Mouse (Mus musculus): ENCODE data around the gene Phkg1. TPM values are rescaled to one million over a fixed set of nuclear protein-coding genes. Genes with fewer than 3 reads are reported as not detected.
A peak's percentile ranks its signal among the peaks of the same experiment; 100 is the strongest.
"Not testable (repeated sequence)": the region's sequence is repeated elsewhere in the genome, so short reads cannot be mapped to it uniquely, and the experiment has no call there.

Phkg1 gene
- polyA plus RNA-seq, 1 experiment from 2014 or later, result 0.20 TPM

DNA sequence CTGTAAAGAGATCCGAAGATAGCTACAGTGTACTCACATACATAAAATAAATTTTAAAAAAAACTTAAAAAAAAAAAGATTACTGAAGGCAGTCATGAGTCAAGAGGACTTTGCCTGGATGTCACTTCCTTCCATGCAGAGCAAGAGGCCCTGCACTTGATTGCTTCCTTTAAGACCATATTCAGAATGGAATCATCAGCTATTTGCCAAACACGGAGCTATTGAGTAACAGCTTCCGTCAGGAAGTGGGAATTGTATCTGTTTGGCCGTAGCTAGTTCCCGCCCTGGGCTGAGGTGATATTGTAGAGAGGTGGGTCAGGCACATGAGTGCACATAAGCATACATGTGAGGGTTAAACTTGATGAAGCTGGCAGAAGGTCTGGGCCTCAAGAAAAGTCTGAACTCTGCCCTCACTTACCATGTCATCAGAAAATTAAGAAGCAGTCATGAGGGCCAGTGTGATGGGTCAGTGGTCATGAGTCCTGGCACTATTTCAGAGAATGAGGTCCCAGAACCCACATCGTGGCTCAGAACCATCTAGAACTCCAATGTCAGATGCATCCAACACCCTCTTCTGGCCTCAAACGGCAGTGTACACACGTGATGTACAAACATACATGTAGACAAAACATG lies 26.6 kb upstream of the Phkg1 start:
- H3K4me2 ChIP-seq, result no peak overlapping the region
- no peaks in the 10 kb centered on the region for H3K9me3 ChIP-seq (replicated peaks)
- WGBS (ENCODE audit: insufficient replicate concordance), result 59% methylated on average over 8 of the region's 8 CpGs
- H3K4me1 ChIP-seq (replicated peaks), result peaks cover 2% of the 10 kb centered on the region; the same call in 1 of the 2 replicates
- no peaks in the 10 kb centered on the region for H3K36me3 ChIP-seq (replicated peaks)
- H3K27me3 ChIP-seq, result no peaks in the 10 kb centered on the region
- H3K4me3 ChIP-seq (replicated peaks), result no peak overlapping the region
- H3K27ac ChIP-seq (replicated peaks), result no peak overlapping the region
- no peak for ATAC-seq (ENCODE audit: insufficient read depth)
- H3K9ac ChIP-seq, result no peak overlapping the region

DNA sequence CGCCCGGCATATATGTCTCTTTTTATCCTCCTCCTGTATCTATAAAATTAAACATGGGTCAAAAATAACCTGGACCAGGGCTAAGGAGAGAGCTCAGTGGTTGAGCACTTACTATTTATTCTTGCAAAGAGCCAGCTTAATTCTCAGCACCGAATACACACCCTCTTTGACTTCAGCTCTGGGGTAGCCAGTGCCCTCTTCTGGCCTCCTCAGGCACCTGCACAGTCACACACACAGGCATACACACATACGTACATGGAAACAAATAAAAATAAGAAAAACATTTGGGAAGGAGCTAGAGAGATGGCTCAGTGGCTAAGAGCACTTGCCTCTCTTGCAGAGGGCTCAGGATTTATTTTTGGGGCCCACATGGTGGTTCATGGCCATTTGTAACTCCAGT lies 23.6 kb upstream of the Phkg1 start:
- no peak overlapping the region for H3K27ac ChIP-seq (replicated peaks)
- no peaks in the 10 kb centered on the region for H3K27me3 ChIP-seq
- H3K4me1 ChIP-seq (replicated peaks), result peaks cover 12% of the 10 kb centered on the region
- H3K4me2 ChIP-seq, result no peak overlapping the region
- no peak overlapping the region for H3K9ac ChIP-seq
- no peak overlapping the region for H3K4me3 ChIP-seq (replicated peaks)
- H3K36me3 ChIP-seq (replicated peaks), result no peaks in the 10 kb centered on the region
- WGBS (ENCODE audit: insufficient replicate concordance), result 80% methylated on average over 4 of the region's 4 CpGs
- ATAC-seq (ENCODE audit: insufficient read depth), result no peak
- no peaks in the 10 kb centered on the region for H3K9me3 ChIP-seq (replicated peaks)

DNA sequence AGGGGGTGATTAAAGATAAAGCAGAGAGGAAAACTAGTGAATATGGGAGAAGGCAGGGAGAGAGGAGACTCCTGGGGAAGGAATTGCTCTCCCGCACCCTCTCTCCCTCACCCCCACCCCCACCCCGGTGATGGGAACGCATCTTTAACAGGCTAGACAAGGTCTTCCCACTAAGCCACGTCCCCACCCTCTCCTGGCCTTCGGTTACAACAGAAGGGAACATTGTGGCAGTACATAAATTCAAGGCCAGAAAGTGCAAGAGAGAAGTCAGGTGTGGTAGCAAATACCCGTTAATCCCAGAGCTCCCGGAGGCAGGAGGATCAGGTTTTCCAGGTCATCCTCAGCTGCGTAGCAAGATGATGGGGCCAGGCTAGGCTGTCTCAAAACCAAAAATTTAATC lies 21.0 kb upstream of the Phkg1 start:
- H3K4me3 ChIP-seq (replicated peaks), result no peak overlapping the region
- H3K9me3 ChIP-seq (replicated peaks), result no peaks in the 10 kb centered on the region
- no peaks in the 10 kb centered on the region for H3K27me3 ChIP-seq
- no peak overlapping the region for H3K4me2 ChIP-seq
- no peak overlapping the region for H3K27ac ChIP-seq (replicated peaks)
- no peak for ATAC-seq (ENCODE audit: insufficient read depth)
- H3K4me1 ChIP-seq (replicated peaks), result peaks cover 12% of the 10 kb centered on the region
- H3K9ac ChIP-seq, result no peak overlapping the region
- H3K36me3 ChIP-seq (replicated peaks), result no peaks in the 10 kb centered on the region
- WGBS (ENCODE audit: insufficient replicate concordance), result 65% methylated on average over 8 of the region's 8 CpGs

DNA sequence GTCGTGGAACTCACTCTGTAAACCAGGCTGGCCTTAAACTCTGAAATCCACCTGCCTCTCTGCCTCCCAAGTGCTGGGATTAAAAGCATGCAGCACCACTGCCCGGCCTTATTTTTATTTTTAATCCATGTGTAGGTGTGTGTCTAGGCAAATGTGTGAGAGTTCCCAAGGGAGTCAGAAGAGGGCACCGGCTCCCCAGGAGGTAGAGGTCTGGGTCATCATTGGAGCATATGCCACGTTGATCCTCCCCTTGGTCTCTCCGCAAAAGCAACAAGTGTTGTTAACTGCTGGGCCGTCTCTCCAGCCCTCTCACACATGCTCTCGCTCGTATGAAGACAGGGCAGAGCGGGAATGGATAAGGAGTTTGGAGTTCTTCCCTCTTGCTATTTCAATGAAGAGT lies 20.4 kb upstream of the Phkg1 start:
- no peak overlapping the region for H3K9ac ChIP-seq
- WGBS (ENCODE audit: insufficient replicate concordance), result 77% methylated on average over 9 of the region's 9 CpGs
- peaks cover 12% of the 10 kb centered on the region for H3K4me1 ChIP-seq (replicated peaks)
- ATAC-seq (ENCODE audit: insufficient read depth), result no peak
- H3K4me2 ChIP-seq, result no peak overlapping the region
- no peaks in the 10 kb centered on the region for H3K36me3 ChIP-seq (replicated peaks)
- H3K27ac ChIP-seq (replicated peaks), result no peak overlapping the region
- H3K9me3 ChIP-seq (replicated peaks), result no peaks in the 10 kb centered on the region
- H3K27me3 ChIP-seq, result no peaks in the 10 kb centered on the region
- no peak overlapping the region for H3K4me3 ChIP-seq (replicated peaks)

DNA sequence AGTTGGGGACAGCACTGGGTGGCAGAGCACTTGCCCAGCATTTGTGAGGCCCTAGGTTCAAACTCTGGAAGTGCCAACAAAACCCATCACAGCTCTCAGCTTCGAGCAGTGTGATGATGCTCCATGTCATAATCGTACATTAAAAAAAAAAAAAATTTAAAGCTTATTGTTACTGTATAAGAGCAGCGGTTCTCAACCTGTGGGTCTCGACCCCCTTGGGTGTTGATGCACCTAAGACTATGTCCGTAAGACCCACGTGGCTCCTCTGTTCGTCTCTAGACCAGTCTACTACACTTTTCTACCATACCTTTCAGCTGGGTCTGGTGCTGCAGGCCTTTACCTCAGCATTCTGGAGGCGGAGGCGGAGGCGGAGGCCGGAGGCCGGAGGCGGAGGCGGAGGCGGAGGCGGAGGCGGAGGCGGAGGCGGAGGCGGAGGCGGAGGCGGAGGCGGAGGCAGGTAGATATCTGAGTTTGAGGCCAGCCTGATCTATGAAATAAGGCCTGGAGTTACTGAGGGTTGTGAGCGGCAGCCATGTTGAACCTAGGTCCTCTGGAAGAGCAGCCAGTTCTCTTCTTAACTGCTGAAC lies 19.8 kb upstream of the Phkg1 start:
- no peaks in the 10 kb centered on the region for H3K9me3 ChIP-seq (replicated peaks)
- no peaks in the 10 kb centered on the region for H3K36me3 ChIP-seq (replicated peaks)
- H3K4me1 ChIP-seq (replicated peaks), result peaks cover 12% of the 10 kb centered on the region
- no peak overlapping the region for H3K4me2 ChIP-seq
- H3K27me3 ChIP-seq, result no peaks in the 10 kb centered on the region
- 73% methylated on average over 24 of the region's 24 CpGs for WGBS (ENCODE audit: insufficient replicate concordance)
- H3K4me3 ChIP-seq (replicated peaks), result no peak overlapping the region
- H3K27ac ChIP-seq (replicated peaks), result no peak overlapping the region
- H3K9ac ChIP-seq, result no peak overlapping the region
- no peak for ATAC-seq (ENCODE audit: insufficient read depth)

DNA sequence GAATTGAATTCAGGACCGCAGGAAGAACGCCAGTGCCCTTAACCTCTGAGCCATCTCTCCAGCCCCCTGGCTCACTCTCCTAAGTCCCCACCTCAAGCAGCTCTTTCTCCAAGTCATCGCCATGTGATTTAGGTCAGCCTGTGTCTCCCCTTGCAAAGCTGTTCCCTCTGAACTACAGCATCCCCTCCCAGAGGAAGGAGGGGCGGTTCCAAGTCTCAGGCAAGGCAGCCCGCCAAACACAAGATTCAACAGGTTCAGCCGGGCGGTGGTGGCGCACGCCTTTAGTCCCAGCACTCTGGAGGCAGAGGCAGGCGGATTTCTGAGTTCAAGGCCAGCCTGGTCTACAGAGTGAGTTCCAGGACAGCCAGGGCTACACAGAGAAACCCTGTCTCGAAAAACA lies 17.1 kb upstream of the Phkg1 start:
- ATAC-seq (ENCODE audit: insufficient read depth); H3K4me2 ChIP-seq; H3K4me3 ChIP-seq (replicated peaks); H3K9ac ChIP-seq; H3K9me3 ChIP-seq (replicated peaks); H3K36me3 ChIP-seq (replicated peaks); H3K27ac ChIP-seq (replicated peaks); H3K27me3 ChIP-seq: not testable (repeated sequence)
- WGBS (ENCODE audit: insufficient replicate concordance), result 75% methylated on average over 11 of the region's 11 CpGs
- peaks cover 12% of the 10 kb centered on the region for H3K4me1 ChIP-seq (replicated peaks)

DNA sequence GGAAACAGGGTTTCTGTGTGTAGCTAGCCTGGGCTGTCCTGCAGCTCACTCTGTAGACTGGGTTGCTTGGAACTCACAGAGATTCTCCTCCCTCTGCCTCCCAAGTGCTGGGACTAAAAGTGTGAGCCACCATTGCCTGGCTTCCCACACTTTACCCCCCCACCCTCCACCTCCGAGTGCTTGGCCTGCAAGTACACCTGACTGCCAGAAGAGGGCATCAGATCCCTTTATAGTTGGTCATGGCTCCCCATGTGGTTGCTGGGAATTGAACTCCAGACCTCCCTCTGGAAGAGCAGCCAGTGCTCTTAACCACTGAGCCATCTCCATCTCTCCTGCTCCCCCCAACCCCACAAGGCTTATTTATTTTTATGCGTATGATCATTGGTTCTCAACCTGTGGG lies 15.7 kb upstream of the Phkg1 start:
- WGBS (ENCODE audit: insufficient replicate concordance), result 30% methylated on average over 2 of the region's 2 CpGs
- ATAC-seq (ENCODE audit: insufficient read depth), result 0 out of 2 replicates have a peak, but pooled peaks have one; percentile 9

DNA sequence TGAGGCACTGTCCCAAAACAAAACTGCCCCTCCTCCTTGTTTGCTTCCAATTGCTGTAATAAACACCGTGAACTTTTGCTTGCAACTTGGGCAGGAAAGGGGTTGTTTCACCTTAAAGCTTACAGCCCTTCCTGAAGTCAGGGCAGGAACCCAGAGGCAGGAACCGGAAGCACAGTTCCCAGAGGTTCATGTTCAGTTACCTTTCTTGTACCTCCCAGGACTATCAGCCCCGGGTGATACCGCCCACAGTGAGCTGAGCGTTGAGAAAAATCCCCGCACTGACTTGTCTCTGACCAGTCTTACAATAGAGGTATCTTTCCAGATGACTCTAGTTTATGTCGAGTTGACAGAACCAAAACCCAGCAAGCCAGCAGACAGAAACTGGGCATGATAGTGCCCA lies 11.2 kb upstream of the Phkg1 start:
- no peak overlapping the region for H3K9ac ChIP-seq
- H3K36me3 ChIP-seq (replicated peaks), result no peaks in the 10 kb centered on the region
- H3K4me2 ChIP-seq, result peak overlapping the region; percentile 96; the same call in 1 of the 2 replicates
- H3K27me3 ChIP-seq, result peaks cover 12% of the 10 kb centered on the region
- H3K4me1 ChIP-seq (replicated peaks), result peaks cover 21% of the 10 kb centered on the region
- no peak overlapping the region for H3K4me3 ChIP-seq (replicated peaks)
- H3K27ac ChIP-seq (replicated peaks), result no peak overlapping the region
- H3K9me3 ChIP-seq (replicated peaks), result no peaks in the 10 kb centered on the region
- 62% methylated on average over 7 of the region's 7 CpGs for WGBS (ENCODE audit: insufficient replicate concordance)
- ATAC-seq (ENCODE audit: insufficient read depth), result no peak

More for the DNA sequence above, 15.7 kb upstream of the Phkg1 start:
- no peaks in the 10 kb centered on the region for H3K36me3 ChIP-seq (replicated peaks)
- no peaks in the 10 kb centered on the region for H3K9me3 ChIP-seq (replicated peaks)
- no peak overlapping the region for H3K4me2 ChIP-seq
- H3K9ac ChIP-seq, result no peak overlapping the region
- peaks cover 20% of the 10 kb centered on the region for H3K4me1 ChIP-seq (replicated peaks)
- H3K27me3 ChIP-seq, result peaks cover 10% of the 10 kb centered on the region
- no peak overlapping the region for H3K27ac ChIP-seq (replicated peaks)
- no peak overlapping the region for H3K4me3 ChIP-seq (replicated peaks)

DNA sequence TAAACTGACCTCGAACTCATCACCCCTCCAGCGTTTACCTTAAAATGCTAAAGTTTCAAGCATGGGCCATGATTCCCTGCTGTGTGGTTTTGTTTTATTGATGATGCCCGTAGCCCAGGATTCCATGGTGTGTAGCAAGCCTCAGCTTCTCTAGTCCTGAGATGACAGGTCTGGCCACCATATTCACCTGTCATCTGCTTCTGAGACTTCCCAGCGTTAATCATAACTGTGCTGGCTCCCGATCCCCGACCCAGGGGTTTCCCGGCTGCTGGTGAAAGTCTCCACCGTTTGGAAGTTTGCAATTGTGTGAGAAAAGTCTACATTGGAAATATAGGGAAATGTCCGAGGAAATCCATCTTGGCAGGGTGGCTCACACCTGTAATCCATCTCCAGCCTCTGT lies 10.8 kb upstream of the Phkg1 start:
- peak overlapping the region; percentile 68 for H3K9ac ChIP-seq
- H3K9me3 ChIP-seq (replicated peaks), result no peaks in the 10 kb centered on the region
- peaks cover 21% of the 10 kb centered on the region for H3K4me1 ChIP-seq (replicated peaks)
- peak overlapping the region; percentile 72 for H3K4me3 ChIP-seq (replicated peaks)
- peaks cover 12% of the 10 kb centered on the region for H3K27me3 ChIP-seq
- H3K27ac ChIP-seq (replicated peaks), result 0 out of 2 replicates have a peak overlapping the region, but pooled peaks have one; percentile 70
- peak overlapping the region; percentile 96 for H3K4me2 ChIP-seq
- 63% methylated on average over 9 of the region's 9 CpGs for WGBS (ENCODE audit: insufficient replicate concordance)
- H3K36me3 ChIP-seq (replicated peaks), result no peaks in the 10 kb centered on the region
- no peak for ATAC-seq (ENCODE audit: insufficient read depth)

DNA sequence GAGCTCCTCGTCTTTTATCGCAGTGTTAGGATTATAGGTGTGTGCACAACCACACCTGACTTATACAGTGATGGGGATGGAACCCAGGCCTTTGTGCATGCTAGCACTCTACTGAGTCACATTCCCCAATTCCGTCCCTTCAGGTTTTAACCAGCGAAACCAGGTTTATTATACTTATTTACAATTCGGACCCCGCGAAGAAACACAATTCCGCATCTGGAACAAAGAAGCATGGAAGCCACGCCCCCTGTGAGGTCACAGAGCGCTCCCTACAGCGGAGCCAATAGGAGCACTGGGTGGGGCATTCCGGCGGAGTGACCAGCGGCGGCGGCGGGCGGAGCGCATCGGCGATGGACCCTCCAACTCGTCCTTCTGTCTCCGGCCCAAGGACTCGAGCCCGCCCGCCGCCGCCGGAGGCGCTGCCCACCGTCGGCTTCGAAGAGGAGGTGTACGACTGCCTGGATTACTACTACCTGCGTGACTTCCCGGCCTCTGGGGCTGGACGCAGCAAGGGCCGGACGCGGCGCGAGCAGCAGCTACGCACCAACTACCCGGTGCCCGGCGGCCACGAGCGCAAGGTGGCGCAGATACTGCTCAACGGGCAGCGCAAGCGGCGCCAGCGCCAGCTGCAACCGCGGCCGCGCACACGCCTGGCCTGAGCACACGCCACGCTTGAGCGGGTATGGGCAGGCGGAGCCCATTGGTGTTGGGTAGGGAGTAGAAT lies 10.1 kb upstream of the Phkg1 start, which contains the start of gene Nupr1l:
TSS of gene Nupr1l (plus strand) at position 299 of the 724 bp plus-strand sequence.
- no peaks in the 10 kb centered on the region for H3K9me3 ChIP-seq (replicated peaks)
- ATAC-seq (ENCODE audit: insufficient read depth), result peak; percentile 93
- H3K9ac ChIP-seq, result peak within 1 kb of the TSS; percentile 68
- no peaks in the 10 kb centered on the region for H3K36me3 ChIP-seq (replicated peaks)
- H3K4me2 ChIP-seq, result peak within 1 kb of the TSS; percentile 96
- under 1% methylated on average over 63 of the region's 63 CpGs for WGBS (ENCODE audit: insufficient replicate concordance)
- H3K27ac ChIP-seq (replicated peaks), result peak within 1 kb of the TSS; percentile 70
- H3K4me1 ChIP-seq (replicated peaks), result peaks cover 21% of the 10 kb centered on the region
- peak within 1 kb of the TSS; percentile 72 for H3K4me3 ChIP-seq (replicated peaks)
- peaks cover 12% of the 10 kb centered on the region for H3K27me3 ChIP-seq

DNA sequence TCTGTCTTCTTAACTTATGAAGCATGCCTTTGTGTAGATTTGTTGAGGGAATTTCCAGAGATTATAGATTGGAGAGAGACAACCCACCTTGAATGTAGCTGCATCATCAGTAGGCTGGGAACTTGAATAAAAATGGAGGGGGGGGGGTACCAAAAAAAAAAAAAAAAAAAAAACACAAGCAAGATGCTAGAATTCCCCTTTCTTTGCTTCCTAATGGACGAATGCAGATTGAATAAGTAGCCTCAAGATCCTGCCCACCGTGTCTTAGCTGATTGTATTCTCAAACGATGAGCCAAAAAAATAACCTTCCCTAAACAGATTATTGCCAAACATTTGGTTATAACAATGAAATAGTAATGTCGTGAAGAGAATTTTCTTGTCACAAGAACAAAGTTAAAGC lies 9.4 kb upstream of the Phkg1 start:
- Histone ChIP-seq H3K27me3 (peaks cover 12% of the 10 kb centered on the region), H3K9ac (0 out of 2 replicates have a peak overlapping the region, but pooled peaks have one; percentile 68), H3K4me2 (peak overlapping the region; percentile 96), H3K4me3 (replicated peaks) (peak overlapping the region; percentile 72), H3K9me3 (replicated peaks) (no peaks in the 10 kb centered on the region), H3K36me3 (replicated peaks) (no peaks in the 10 kb centered on the region), H3K4me1 (replicated peaks) (peaks cover 21% of the 10 kb centered on the region), H3K27ac (replicated peaks) (no peak overlapping the region)
- ATAC-seq (ENCODE audit: insufficient read depth), result no peak
- WGBS (ENCODE audit: insufficient replicate concordance), result 20% methylated on average over 4 of the region's 4 CpGs
